Mouse (Mus musculus): Measurements from ENCODE around the gene Ptk6. TPM values are rescaled to one million over a fixed set of nuclear protein-coding genes. Genes with fewer than 3 reads are reported as not detected.

The Ptk6 gene
- polyA plus RNA-seq, 1 experiment from 2014 or later, result not detected

GRCm38 (mm10) chr2:181158471-181158870 lies 44.1 kb downstream of the Ptk6 start:
- H3K27ac ChIP-seq (ENCODE audit: low read depth, low read length), result no peak overlapping the region
- H3K4me1 ChIP-seq (ENCODE audit: control insufficient read depth, insufficient read depth, low read length), result peaks cover 15% of the 10 kb centered on the region
- no peak overlapping the region for H3K4me3 ChIP-seq (ENCODE audit: low read depth, low read length)
- 95% methylated on average over 2 of the region's 2 CpGs for WGBS
- H3K27me3 ChIP-seq (ENCODE audit: control insufficient read depth, insufficient read depth, low read length), result peaks cover 16% of the 10 kb centered on the region
- no peaks in the 10 kb centered on the region for H3K36me3 ChIP-seq (ENCODE audit: control insufficient read depth, insufficient read depth, low read length)
- no peaks in the 10 kb centered on the region for H3K9me3 ChIP-seq (ENCODE audit: control insufficient read depth, low read length)
- no peak overlapping the region for H3K9ac ChIP-seq (ENCODE audit: low read length)
- no peak for ATAC-seq (ENCODE audit: low FRiP score)
- no peak for DNase-seq (ENCODE audit: low spot score, missing footprints)
- H3K4me2 ChIP-seq, result no peak overlapping the region

- H3K27ac ChIP-seq (ENCODE audit: low read depth, low read length), result no peak overlapping the region
- 78% methylated on average over 6 of the region's 6 CpGs for WGBS
- H3K27me3 ChIP-seq (ENCODE audit: control insufficient read depth, insufficient read depth, low read length), result peaks cover 16% of the 10 kb centered on the region
- DNase-seq (ENCODE audit: low spot score, missing footprints), result no peak
- no peak for ATAC-seq (ENCODE audit: low FRiP score)
- H3K4me1 ChIP-seq (ENCODE audit: control insufficient read depth, insufficient read depth, low read length), result peaks cover 15% of the 10 kb centered on the region
- no peak overlapping the region for H3K9ac ChIP-seq (ENCODE audit: low read length)
- no peak overlapping the region for H3K4me3 ChIP-seq (ENCODE audit: low read depth, low read length)
- no peaks in the 10 kb centered on the region for H3K9me3 ChIP-seq (ENCODE audit: control insufficient read depth, low read length)
- no peaks in the 10 kb centered on the region for H3K36me3 ChIP-seq (ENCODE audit: control insufficient read depth, insufficient read depth, low read length)
- H3K4me2 ChIP-seq, result no peak overlapping the region
These were observed 44.8 kb downstream of the Ptk6 start for GRCm38 (mm10) chr2:181157716-181158302.

GRCm38 (mm10) chr2:181157180-181157579 lies 45.4 kb downstream of the Ptk6 start:
- Histone ChIP-seq H3K36me3 (ENCODE audit: control insufficient read depth, insufficient read depth, low read length) (no peaks in the 10 kb centered on the region), H3K4me1 (ENCODE audit: control insufficient read depth, insufficient read depth, low read length) (peaks cover 15% of the 10 kb centered on the region), H3K27ac (ENCODE audit: low read depth, low read length) (no peak overlapping the region), H3K27me3 (ENCODE audit: control insufficient read depth, insufficient read depth, low read length) (peaks cover 16% of the 10 kb centered on the region), H3K9me3 (ENCODE audit: control insufficient read depth, low read length) (no peaks in the 10 kb centered on the region), H3K9ac (ENCODE audit: low read length) (peak overlapping the region; percentile 64; the same call in 1 of the 2 replicates), H3K4me3 (ENCODE audit: low read depth, low read length) (peak overlapping the region; percentile 38), H3K4me2 (peak overlapping the region; percentile 60)
- 79% methylated on average over 4 of the region's 4 CpGs for WGBS
- ATAC-seq (ENCODE audit: low FRiP score), result no peak
- no peak for DNase-seq (ENCODE audit: low spot score, missing footprints)

GRCm38 (mm10) chr2:181156248-181157121 lies 46.1 kb downstream of the Ptk6 start, which contains the start of gene Eef1a2:
TSS of gene Eef1a2 (minus strand) at chr2:181157014.
- peaks cover 16% of the 10 kb centered on the region for H3K27me3 ChIP-seq (ENCODE audit: control insufficient read depth, insufficient read depth, low read length)
- 4% methylated on average over 55 of the region's 55 CpGs for WGBS

GRCm38 (mm10) chr2:181155801-181156200 lies 46.8 kb downstream of the Ptk6 start:
- Histone ChIP-seq H3K9me3 (ENCODE audit: control insufficient read depth, low read length) (no peaks in the 10 kb centered on the region), H3K4me1 (ENCODE audit: control insufficient read depth, insufficient read depth, low read length) (peaks cover 15% of the 10 kb centered on the region), H3K36me3 (ENCODE audit: control insufficient read depth, insufficient read depth, low read length) (no peaks in the 10 kb centered on the region), H3K27ac (ENCODE audit: low read depth, low read length) (no peak overlapping the region), H3K9ac (ENCODE audit: low read length) (no peak overlapping the region), H3K27me3 (ENCODE audit: control insufficient read depth, insufficient read depth, low read length) (peaks cover 16% of the 10 kb centered on the region), H3K4me3 (ENCODE audit: low read depth, low read length) (peak overlapping the region; percentile 38), H3K4me2 (peak overlapping the region; percentile 60; the same call in 1 of the 2 replicates)
- 72% methylated on average over 4 of the region's 4 CpGs for WGBS
- DNase-seq (ENCODE audit: low spot score, missing footprints), result no peak
- ATAC-seq (ENCODE audit: low FRiP score), result peak; percentile 14; the same call in 1 of the 2 replicates

More at GRCm38 (mm10) chr2:181156248-181157121, 46.1 kb downstream of the Ptk6 start, which contains the start of gene Eef1a2:
- ATAC-seq (ENCODE audit: low FRiP score), result peak; percentile 46; the same call in 1 of the 2 replicates
- Histone ChIP-seq H3K4me2 (peak within 1 kb of the TSS; percentile 60), H3K27ac (ENCODE audit: low read depth, low read length) (no peak within 1 kb of the TSS), H3K9ac (ENCODE audit: low read length) (peak within 1 kb of the TSS; percentile 64), H3K36me3 (ENCODE audit: control insufficient read depth, insufficient read depth, low read length) (no peaks in the 10 kb centered on the region), H3K4me1 (ENCODE audit: control insufficient read depth, insufficient read depth, low read length) (peaks cover 15% of the 10 kb centered on the region), H3K9me3 (ENCODE audit: control insufficient read depth, low read length) (no peaks in the 10 kb centered on the region), H3K4me3 (ENCODE audit: low read depth, low read length) (peak within 1 kb of the TSS; percentile 38)
- peak; percentile 88 for DNase-seq (ENCODE audit: low spot score, missing footprints)

- H3K4me2 ChIP-seq, result no peak overlapping the region
- H3K4me1 ChIP-seq (ENCODE audit: control insufficient read depth, insufficient read depth, low read length), result peaks cover 12% of the 10 kb centered on the region
- ATAC-seq (ENCODE audit: low FRiP score) (no peak), DNase-seq (ENCODE audit: low spot score, missing footprints) (no peak)
- H3K36me3 ChIP-seq (ENCODE audit: control insufficient read depth, insufficient read depth, low read length), result no peaks in the 10 kb centered on the region
- WGBS, result 81% methylated on average over 8 of the region's 8 CpGs
- no peaks in the 10 kb centered on the region for H3K9me3 ChIP-seq (ENCODE audit: control insufficient read depth, low read length)
- H3K4me3 ChIP-seq (ENCODE audit: low read depth, low read length), result no peak overlapping the region
- H3K27ac ChIP-seq (ENCODE audit: low read depth, low read length), result no peak overlapping the region
- H3K9ac ChIP-seq (ENCODE audit: low read length), result no peak overlapping the region
- peaks cover 16% of the 10 kb centered on the region for H3K27me3 ChIP-seq (ENCODE audit: control insufficient read depth, insufficient read depth, low read length)
These were observed 47.7 kb downstream of the Ptk6 start for GRCm38 (mm10) chr2:181154831-181155415.

- no peak overlapping the region for H3K27ac ChIP-seq (ENCODE audit: low read depth, low read length)
- H3K4me2 ChIP-seq, result no peak overlapping the region
- H3K27me3 ChIP-seq (ENCODE audit: control insufficient read depth, insufficient read depth, low read length), result peaks cover 16% of the 10 kb centered on the region
- 84% methylated on average over 3 of the region's 3 CpGs for WGBS
- ATAC-seq (ENCODE audit: low FRiP score) (no peak), DNase-seq (ENCODE audit: low spot score, missing footprints) (no peak)
- H3K9me3 ChIP-seq (ENCODE audit: control insufficient read depth, low read length), result no peaks in the 10 kb centered on the region
- peaks cover 7% of the 10 kb centered on the region for H3K4me1 ChIP-seq (ENCODE audit: control insufficient read depth, insufficient read depth, low read length)
- H3K9ac ChIP-seq (ENCODE audit: low read length), result no peak overlapping the region
- no peak overlapping the region for H3K4me3 ChIP-seq (ENCODE audit: low read depth, low read length)
- no peaks in the 10 kb centered on the region for H3K36me3 ChIP-seq (ENCODE audit: control insufficient read depth, insufficient read depth, low read length)
These were observed 48.2 kb downstream of the Ptk6 start for GRCm38 (mm10) chr2:181154361-181154760.

- WGBS, result 0% methylated on average over 1 of the region's 1 CpGs
- H3K4me1 ChIP-seq (ENCODE audit: control insufficient read depth, insufficient read depth, low read length), result peaks cover 5% of the 10 kb centered on the region
- DNase-seq (ENCODE audit: low spot score, missing footprints), result no peak
- no peak overlapping the region for H3K9ac ChIP-seq (ENCODE audit: low read length)
- no peaks in the 10 kb centered on the region for H3K36me3 ChIP-seq (ENCODE audit: control insufficient read depth, insufficient read depth, low read length)
- H3K27ac ChIP-seq (ENCODE audit: low read depth, low read length), result no peak overlapping the region
- H3K27me3 ChIP-seq (ENCODE audit: control insufficient read depth, insufficient read depth, low read length), result peaks cover 16% of the 10 kb centered on the region
- H3K9me3 ChIP-seq (ENCODE audit: control insufficient read depth, low read length), result no peaks in the 10 kb centered on the region
- no peak overlapping the region for H3K4me3 ChIP-seq (ENCODE audit: low read depth, low read length)
- ATAC-seq (ENCODE audit: low FRiP score), result no peak
- no peak overlapping the region for H3K4me2 ChIP-seq
These were observed 48.8 kb downstream of the Ptk6 start for GRCm38 (mm10) chr2:181153837-181154236.

GRCm38 (mm10) chr2:181153131-181153530 lies 49.5 kb downstream of the Ptk6 start:
- DNase-seq (ENCODE audit: low spot score, missing footprints), result no peak
- Histone ChIP-seq H3K4me1 (ENCODE audit: control insufficient read depth, insufficient read depth, low read length) (peaks cover 5% of the 10 kb centered on the region), H3K9me3 (ENCODE audit: control insufficient read depth, low read length) (no peaks in the 10 kb centered on the region), H3K4me3 (ENCODE audit: low read depth, low read length) (no peak overlapping the region), H3K27ac (ENCODE audit: low read depth, low read length) (no peak overlapping the region), H3K9ac (ENCODE audit: low read length) (no peak overlapping the region), H3K27me3 (ENCODE audit: control insufficient read depth, insufficient read depth, low read length) (peaks cover 19% of the 10 kb centered on the region), H3K36me3 (ENCODE audit: control insufficient read depth, insufficient read depth, low read length) (no peaks in the 10 kb centered on the region), H3K4me2 (no peak overlapping the region)
- no peak for ATAC-seq (ENCODE audit: low FRiP score)
- WGBS, result 89% methylated on average over 1 of the region's 1 CpGs

All from midbrain, embryonic 11.5 days (tissue).